Mouse (Mus musculus): ENCODE measurements around the gene Ankrd11.

- TF ChIP-seq CTCF (IDR thresholded peaks at IDR 0.05; ENCODE audit: control insufficient read depth, insufficient read depth, insufficient replicate concordance, low read depth, low read length), result no peak
- no peak for TF ChIP-seq POLR2A (IDR thresholded peaks at IDR 0.05; ENCODE audit: control insufficient read depth, low read depth, low read length)
Measured at GRCm38 (mm10) chr8:123022727-123023126, 19.4 kb downstream of the Ankrd11 start.
